Mouse (Mus musculus): ENCODE measurements at regions not wholly inside any gene's neighbourhood (a gene's known extent, or its start where the extent isn't known, plus 50 kb on each side); places are given as distances from the start of the nearest gene placed in this dataset.
A peak's percentile ranks its signal among the peaks of the same experiment; 100 is the strongest.

DNA sequence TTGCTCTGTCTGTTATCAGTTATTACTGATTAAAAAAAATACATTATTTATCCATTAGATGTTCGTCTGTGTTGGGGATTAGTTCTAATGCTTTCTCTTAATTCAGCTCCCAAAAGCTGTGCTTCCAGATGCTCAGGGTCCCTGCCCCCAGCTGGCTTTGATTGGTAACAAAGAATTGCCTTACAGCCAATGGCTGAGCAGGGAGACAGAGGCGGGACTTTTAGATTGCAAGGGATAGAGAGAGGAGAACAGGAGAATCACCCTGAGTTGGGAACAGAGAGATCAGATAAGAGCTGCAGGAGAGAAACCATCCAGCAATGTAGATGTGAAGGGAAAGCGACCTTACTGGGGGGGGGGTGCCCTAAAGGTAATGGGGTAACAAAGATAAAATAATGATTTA lies 266.4 kb downstream of the Igsf11 start:
- ATAC-seq: peak; percentile 53; the same call in 1 of the 2 replicates
- H3K27me3 ChIP-seq: peaks cover 2% of the 10 kb centered on the region; the same call in 1 of the 2 replicates
- no peak overlapping the region for H3K4me3 ChIP-seq
- H3K27ac ChIP-seq: no peak overlapping the region
- H3K4me2 ChIP-seq: no peak overlapping the region
- no peak overlapping the region for H3K9ac ChIP-seq
- WGBS: 27% methylated on average over 3 of the region's 3 CpGs
- no peaks in the 10 kb centered on the region for H3K36me3 ChIP-seq (ENCODE audit: poor library complexity, severe bottlenecking)
- H3K4me1 ChIP-seq: no peaks in the 10 kb centered on the region
- no peaks in the 10 kb centered on the region for H3K9me3 ChIP-seq (replicated peaks)

DNA sequence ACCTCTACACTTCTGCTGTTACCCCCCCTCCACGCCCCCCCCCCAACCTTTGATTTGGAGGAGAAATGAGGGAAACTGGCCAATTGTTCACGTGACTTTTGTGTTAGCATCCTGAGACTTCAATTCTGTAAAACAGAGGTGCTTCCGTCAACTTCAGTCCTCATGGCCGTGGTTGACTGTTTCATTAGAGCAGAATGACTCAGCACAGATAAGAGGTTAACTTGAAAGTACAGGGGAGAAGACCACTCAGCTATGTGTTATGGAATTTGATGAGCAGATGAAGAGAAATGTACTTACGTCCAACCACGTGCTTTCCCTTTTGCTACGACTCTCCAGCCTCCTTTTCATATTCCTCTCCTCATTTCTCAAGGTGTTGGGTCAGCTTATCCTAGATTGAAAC lies 267.3 kb downstream of the Igsf11 start:
- Histone ChIP-seq H3K4me1 (no peaks in the 10 kb centered on the region), H3K27me3 (no peaks in the 10 kb centered on the region), H3K4me2 (no peak overlapping the region), H3K4me3 (no peak overlapping the region), H3K27ac (no peak overlapping the region), H3K9ac (no peak overlapping the region), H3K9me3 (replicated peaks) (no peaks in the 10 kb centered on the region), H3K36me3 (ENCODE audit: poor library complexity, severe bottlenecking) (no peaks in the 10 kb centered on the region)
- ATAC-seq: no peak
- 87% methylated on average over 7 of the region's 7 CpGs for WGBS

- 27% methylated on average over 1 of the region's 1 CpGs for WGBS
- H3K4me3 ChIP-seq: no peak overlapping the region
- H3K27ac ChIP-seq: no peak overlapping the region
- no peak for ATAC-seq
- H3K36me3 ChIP-seq (ENCODE audit: poor library complexity, severe bottlenecking): no peaks in the 10 kb centered on the region
- no peaks in the 10 kb centered on the region for H3K27me3 ChIP-seq
- H3K4me2 ChIP-seq: no peak overlapping the region
- H3K9me3 ChIP-seq (replicated peaks): no peaks in the 10 kb centered on the region
- no peak overlapping the region for H3K9ac ChIP-seq
- no peaks in the 10 kb centered on the region for H3K4me1 ChIP-seq
Observed at GRCm38 (mm10) chr16:39162684-39163083, 270.2 kb downstream of the Igsf11 start.

DNA sequence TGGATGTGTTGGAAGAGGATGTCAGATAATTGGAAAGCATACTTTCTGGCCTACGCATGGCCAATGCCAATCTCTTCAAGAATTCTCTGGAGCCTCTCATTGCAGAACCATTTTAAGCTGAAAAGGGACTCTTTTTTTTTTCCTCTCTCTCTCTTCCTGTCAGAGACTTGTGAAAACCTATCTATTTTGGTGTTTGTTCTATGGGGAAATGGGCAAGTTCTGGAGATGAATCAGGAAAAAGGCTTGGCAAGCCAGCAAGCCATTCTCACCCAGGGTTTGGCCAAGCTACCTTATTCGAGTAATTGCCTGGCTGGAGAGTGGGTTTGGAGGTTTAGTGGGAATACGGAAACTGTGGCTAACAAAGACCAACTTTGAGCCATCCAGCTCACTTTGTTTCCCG lies 299.4 kb downstream of the Igsf11 start:
- Histone ChIP-seq H3K4me1 (no peaks in the 10 kb centered on the region), H3K4me2 (no peak overlapping the region), H3K4me3 (no peak overlapping the region), H3K27ac (no peak overlapping the region), H3K27me3 (no peaks in the 10 kb centered on the region), H3K36me3 (ENCODE audit: poor library complexity, severe bottlenecking) (no peaks in the 10 kb centered on the region), H3K9me3 (replicated peaks) (no peaks in the 10 kb centered on the region), H3K9ac (no peak overlapping the region)
- no peak for ATAC-seq
- 85% methylated on average over 4 of the region's 4 CpGs for WGBS

- WGBS: 95% methylated on average over 1 of the region's 1 CpGs
- H3K27ac ChIP-seq: no peak overlapping the region
Observed at GRCm38 (mm10) chr16:39195431-39195830, 303.0 kb downstream of the Igsf11 start.

DNA sequence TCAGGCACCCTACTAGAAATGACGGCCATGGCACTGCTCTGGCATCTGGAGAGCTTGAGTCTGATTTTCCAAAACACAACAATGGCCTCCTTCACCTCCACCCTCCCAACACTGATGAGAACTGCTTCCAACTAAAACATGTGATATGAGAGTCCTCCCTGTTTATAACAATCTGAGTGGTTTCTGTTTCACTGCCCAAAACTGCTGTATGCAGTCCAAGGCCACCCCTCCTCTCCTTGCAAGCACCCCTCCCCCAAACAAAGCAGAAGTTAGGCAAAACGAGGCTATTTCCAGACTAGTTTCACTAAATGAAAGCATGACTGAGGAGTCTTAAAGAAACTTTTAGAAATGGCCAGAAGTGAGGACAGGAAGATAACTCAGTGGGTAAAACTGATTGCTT lies 304.4 kb downstream of the Igsf11 start:
- no peak overlapping the region for H3K27ac ChIP-seq
- ATAC-seq: no peak
- no peak overlapping the region for H3K4me3 ChIP-seq
- H3K4me1 ChIP-seq: no peaks in the 10 kb centered on the region
- 76% methylated on average over 2 of the region's 2 CpGs for WGBS
- H3K9me3 ChIP-seq (replicated peaks): no peaks in the 10 kb centered on the region
- H3K36me3 ChIP-seq (ENCODE audit: poor library complexity, severe bottlenecking): no peaks in the 10 kb centered on the region
- no peak overlapping the region for H3K9ac ChIP-seq
- no peak overlapping the region for H3K4me2 ChIP-seq
- no peaks in the 10 kb centered on the region for H3K27me3 ChIP-seq

More at GRCm38 (mm10) chr16:39195431-39195830, 303.0 kb downstream of the Igsf11 start:
- no peak for ATAC-seq
- Histone ChIP-seq H3K36me3 (ENCODE audit: poor library complexity, severe bottlenecking) (no peaks in the 10 kb centered on the region), H3K27me3 (no peaks in the 10 kb centered on the region), H3K4me2 (no peak overlapping the region), H3K9me3 (replicated peaks) (no peaks in the 10 kb centered on the region), H3K9ac (no peak overlapping the region), H3K4me1 (no peaks in the 10 kb centered on the region), H3K4me3 (no peak overlapping the region)

DNA sequence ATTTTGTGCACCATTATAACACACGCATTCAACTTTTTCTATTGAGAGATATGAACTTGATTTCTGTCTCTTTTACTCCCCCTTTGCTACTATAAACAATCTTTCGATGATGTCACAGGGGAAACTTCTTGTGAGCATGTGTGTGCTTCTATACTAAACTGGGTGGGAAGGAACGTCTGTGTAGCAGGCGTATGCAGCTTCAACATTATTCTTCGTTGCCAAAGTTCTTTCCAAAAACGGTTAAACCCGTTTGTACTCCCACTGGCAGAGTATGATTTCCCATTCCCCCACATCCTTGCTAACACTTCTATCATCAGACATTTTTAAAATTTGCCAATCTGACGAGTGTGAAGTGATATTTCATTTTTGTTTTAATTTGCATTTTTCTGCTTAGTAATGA lies 331.1 kb downstream of the Igsf11 start:
- 0 out of 2 replicates have a peak, but pooled peaks cover 3% of the 10 kb centered on the region for H3K4me1 ChIP-seq
- ATAC-seq: peak; percentile 36; the same call in 1 of the 2 replicates
- no peak overlapping the region for H3K9ac ChIP-seq
- H3K36me3 ChIP-seq (ENCODE audit: poor library complexity, severe bottlenecking): no peaks in the 10 kb centered on the region
- WGBS: 87% methylated on average over 8 of the region's 8 CpGs
- H3K27me3 ChIP-seq: no peaks in the 10 kb centered on the region
- H3K4me3 ChIP-seq: no peak overlapping the region
- H3K27ac ChIP-seq: no peak overlapping the region
- H3K9me3 ChIP-seq (replicated peaks): no peaks in the 10 kb centered on the region; the same call in 1 of the 2 replicates
- no peak overlapping the region for H3K4me2 ChIP-seq

GRCm38 (mm10) chr16:39229501-39229900 lies 337.0 kb downstream of the Igsf11 start:
- ATAC-seq: peak; percentile 85
- H3K27ac ChIP-seq: no peak overlapping the region
- no peaks in the 10 kb centered on the region for H3K27me3 ChIP-seq

DNA sequence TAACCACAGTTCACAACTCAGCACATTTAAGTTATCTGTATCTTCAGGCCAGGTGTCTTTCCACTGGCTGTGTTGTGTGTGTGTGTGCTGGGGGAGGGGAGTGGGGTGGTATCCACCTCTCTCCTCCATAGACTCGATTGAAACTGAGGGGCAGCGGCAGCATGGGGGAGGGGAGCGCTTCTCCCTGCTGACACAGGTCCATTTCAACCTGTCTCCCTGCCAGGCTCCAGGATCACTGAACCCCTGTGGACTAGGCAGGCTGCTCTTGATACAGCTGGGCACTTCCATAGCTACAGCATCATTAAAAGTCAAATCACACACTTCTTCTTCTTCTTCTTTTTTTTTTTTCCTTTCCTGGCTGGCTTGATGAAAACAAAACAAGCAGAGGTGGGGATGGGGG lies 338.0 kb downstream of the Igsf11 start:
- peak; percentile 48; the same call in 1 of the 2 replicates for ATAC-seq
- H3K27ac ChIP-seq: 0 out of 2 replicates have a peak overlapping the region, but pooled peaks have one; percentile 31
- no peaks in the 10 kb centered on the region for H3K27me3 ChIP-seq

More at GRCm38 (mm10) chr16:39229501-39229900, 337.0 kb downstream of the Igsf11 start:
- Histone ChIP-seq H3K9me3 (replicated peaks) (no peaks in the 10 kb centered on the region; the same call in 1 of the 2 replicates), H3K9ac (no peak overlapping the region), H3K36me3 (ENCODE audit: poor library complexity, severe bottlenecking) (no peaks in the 10 kb centered on the region), H3K4me2 (no peak overlapping the region), H3K4me1 (peaks cover 16% of the 10 kb centered on the region), H3K4me3 (no peak overlapping the region)
- WGBS: 54% methylated on average over 7 of the region's 7 CpGs

GRCm38 (mm10) chr16:39234290-39234689 lies 341.8 kb downstream of the Igsf11 start:
- 78% methylated on average over 2 of the region's 2 CpGs for WGBS
- no peaks in the 10 kb centered on the region for H3K9me3 ChIP-seq (replicated peaks)
- no peak for ATAC-seq
- no peak overlapping the region for H3K4me3 ChIP-seq
- H3K27ac ChIP-seq: no peak overlapping the region
- peaks cover 13% of the 10 kb centered on the region for H3K4me1 ChIP-seq
- H3K27me3 ChIP-seq: no peaks in the 10 kb centered on the region
- no peak overlapping the region for H3K9ac ChIP-seq
- H3K4me2 ChIP-seq: no peak overlapping the region
- H3K36me3 ChIP-seq (ENCODE audit: poor library complexity, severe bottlenecking): no peaks in the 10 kb centered on the region

More for the DNA sequence above, 338.0 kb downstream of the Igsf11 start:
- no peak overlapping the region; the same call in 1 of the 2 replicates for H3K4me2 ChIP-seq
- H3K9ac ChIP-seq: no peak overlapping the region
- 14% methylated on average over 3 of the region's 3 CpGs for WGBS
- no peaks in the 10 kb centered on the region for H3K36me3 ChIP-seq (ENCODE audit: poor library complexity, severe bottlenecking)
- H3K4me1 ChIP-seq: peaks cover 16% of the 10 kb centered on the region
- H3K4me3 ChIP-seq: no peak overlapping the region
- H3K9me3 ChIP-seq (replicated peaks): no peaks in the 10 kb centered on the region; the same call in 1 of the 2 replicates

GRCm38 (mm10) chr16:39273490-39273889 lies 381.0 kb downstream of the Igsf11 start:
- Histone ChIP-seq H3K4me1 (no peaks in the 10 kb centered on the region), H3K4me3 (no peak overlapping the region), H3K36me3 (ENCODE audit: poor library complexity, severe bottlenecking) (no peaks in the 10 kb centered on the region), H3K4me2 (no peak overlapping the region), H3K27me3 (no peaks in the 10 kb centered on the region), H3K27ac (no peak overlapping the region), H3K9ac (no peak overlapping the region), H3K9me3 (replicated peaks) (no peaks in the 10 kb centered on the region)
- 82% methylated on average over 2 of the region's 2 CpGs for WGBS
- no peak for ATAC-seq

GRCm38 (mm10) chr16:39284484-39284883 lies 392.0 kb downstream of the Igsf11 start:
- no peaks in the 10 kb centered on the region for H3K36me3 ChIP-seq (ENCODE audit: poor library complexity, severe bottlenecking)
- no peak overlapping the region for H3K4me2 ChIP-seq
- peaks cover 18% of the 10 kb centered on the region for H3K4me1 ChIP-seq
- H3K9ac ChIP-seq: no peak overlapping the region
- no peaks in the 10 kb centered on the region for H3K9me3 ChIP-seq (replicated peaks)
- H3K27ac ChIP-seq: no peak overlapping the region
- ATAC-seq: peak; percentile 72
- 6% methylated on average over 2 of the region's 2 CpGs for WGBS
- H3K27me3 ChIP-seq: 0 out of 2 replicates have a peak, but pooled peaks cover 2% of the 10 kb centered on the region
- no peak overlapping the region for H3K4me3 ChIP-seq

Measured in forebrain, embryonic 13.5 days (tissue).